9 mouse cellular contexts compared by ENCODE assay signal in genomic region chr3:88939749-88940148, GRCm38 (mm10). TPM values are rescaled to one million over a fixed set of nuclear protein-coding genes. Genes with fewer than 3 reads are reported as not detected.
A peak's percentile ranks its signal among the peaks of the same experiment; 100 is the strongest.
DNase-seq lines count a peak whose midpoint lies in the region; ATAC-seq lines count a peak whose summit lies in the region.
"Had no signal": no experiment of that assay in that cellular context is flagged by ENCODE, and none has a peak within 500 bp of the region (broad histone marks: within the 10 kb centered on the region; RNA-seq: fewer than 3 reads in every experiment).

No protein-coding gene starts in this region.

- peak; percentile 86 for ATAC-seq in neural tube, embryonic 13.5 days (ENCODE audit: low read depth)
- ATAC-seq in neural tube, embryonic 15.5 days (ENCODE audit: low FRiP score) = no peak
- ATAC-seq in megakaryocyte progenitor cell, adult 5-6 weeks (replicated peaks; ENCODE audit: poor library complexity) = peak; percentile 91

- DNase-seq in gastrocnemius, adult 18-20 months (ENCODE audit: low spot score) = peak; percentile 36
- no peak for DNase-seq in gastrocnemius, adult 8-10 months (ENCODE audit: low spot score in 2 of 2)
- peak; percentile 80 for DNase-seq in embryo, embryonic 10 days (ENCODE audit: low spot score)
- DNase-seq in spleen, postnatal 10 days (ENCODE audit: low spot score in 2 of 2) = no peak
- no peak for DNase-seq in gastrocnemius, postnatal 4 days (ENCODE audit: low spot score in 2 of 2)

- H3K4me1 ChIP-seq in neural tube, embryonic 13.5 days (replicated peaks) = peaks cover 8% of the 10 kb centered on the region
- H3K4me1 ChIP-seq in neural tube, embryonic 15.5 days = peaks cover 7% of the 10 kb centered on the region; the same call in 1 of the 2 replicates
- H3K4me1 ChIP-seq: limb, embryonic 13.5 days had no signal

- H3K4me2 ChIP-seq in neural tube, embryonic 13.5 days = no peak overlapping the region
- H3K4me2 ChIP-seq in neural tube, embryonic 15.5 days = no peak overlapping the region
- H3K4me2 ChIP-seq: limb, embryonic 13.5 days had no signal

- no peaks in the 10 kb centered on the region for H3K9me3 ChIP-seq in neural tube, embryonic 13.5 days
- H3K9me3 ChIP-seq in neural tube, embryonic 15.5 days (replicated peaks) = no peaks in the 10 kb centered on the region
- H3K9me3 ChIP-seq: limb, embryonic 13.5 days had no signal

- no peak overlapping the region for H3K27ac ChIP-seq in neural tube, embryonic 13.5 days (replicated peaks)
- no peak overlapping the region for H3K27ac ChIP-seq in neural tube, embryonic 15.5 days (replicated peaks)
- H3K27ac ChIP-seq: limb, embryonic 13.5 days had no signal

- no peak overlapping the region for H3K4me3 ChIP-seq in neural tube, embryonic 13.5 days
- no peak overlapping the region for H3K4me3 ChIP-seq in neural tube, embryonic 15.5 days (replicated peaks)
- H3K4me3 ChIP-seq: limb, embryonic 13.5 days had no signal

- 73% methylated on average over 3 of the region's 3 CpGs for WGBS in neural tube, embryonic 13.5 days
- 65% methylated on average over 3 of the region's 3 CpGs for WGBS in neural tube, embryonic 15.5 days

- H3K27me3 ChIP-seq in neural tube, embryonic 13.5 days = no peaks in the 10 kb centered on the region
- no peaks in the 10 kb centered on the region for H3K27me3 ChIP-seq in neural tube, embryonic 15.5 days (replicated peaks)
- H3K27me3 ChIP-seq: limb, embryonic 13.5 days had no signal

- no peak overlapping the region for H3K9ac ChIP-seq in neural tube, embryonic 13.5 days
- H3K9ac ChIP-seq in neural tube, embryonic 15.5 days (replicated peaks) = no peak overlapping the region
- H3K9ac ChIP-seq: limb, embryonic 13.5 days had no signal

- peaks cover 68% of the 10 kb centered on the region for H3K36me3 ChIP-seq in neural tube, embryonic 13.5 days
- peaks cover 58% of the 10 kb centered on the region for H3K36me3 ChIP-seq in neural tube, embryonic 15.5 days

RNA-seq across cellular contexts. Expression of gene Ash1l, which starts 10.7 kb away (rescaled TPM):
- total RNA-seq in gastrocnemius, adult 18-20 months (2021) = 10 to 100 TPM; 31.0 to 33.3 TPM
- 10 to 100 TPM; 29.8 to 38.9 (median 33.9) TPM for total RNA-seq in gastrocnemius, adult 8-10 months (2022)
- 19.1 and 20.6 TPM in 2 replicates for polyA plus RNA-seq in neural tube, embryonic 13.5 days (2015; fragmentation: Nextera tagmentation; extraction: Ambion mirVana)
- 19.1 and 19.4 TPM in 2 replicates for polyA plus RNA-seq in neural tube, embryonic 15.5 days (2015; fragmentation: Nextera tagmentation; extraction: Ambion mirVana)
- total RNA-seq in megakaryocyte progenitor cell, adult 5-6 weeks (2015) = 29.1 and 39.3 TPM in 2 replicates
- 16.8 and 20.8 TPM in 2 replicates for total RNA-seq in megakaryocyte progenitor cell, adult 5-6 weeks (2017)
- 10 to 100 TPM; 37.8 to 41.8 TPM for total RNA-seq in gastrocnemius, postnatal 4 days (2021)

RNA-seq across cellular contexts. Expression of gene Dap3, which starts 11.2 kb away (rescaled TPM):
- total RNA-seq in gastrocnemius, adult 18-20 months (2021) = 10 to 100 TPM; 64.8 to 74.2 TPM
- total RNA-seq in gastrocnemius, adult 8-10 months (2022) = 10 to 100 TPM; 56.7 to 77.4 (median 71.4) TPM
- 145 and 152 TPM in 2 replicates for polyA plus RNA-seq in neural tube, embryonic 13.5 days (2015; fragmentation: Nextera tagmentation; extraction: Ambion mirVana)
- 144 TPM in 2 replicates for polyA plus RNA-seq in neural tube, embryonic 15.5 days (2015; fragmentation: Nextera tagmentation; extraction: Ambion mirVana)
- total RNA-seq in megakaryocyte progenitor cell, adult 5-6 weeks (2015) = 109 and 126 TPM in 2 replicates
- total RNA-seq in megakaryocyte progenitor cell, adult 5-6 weeks (2017) = 62.3 and 87.2 TPM in 2 replicates
- 10 to 100 TPM; 72.7 to 75.8 TPM for total RNA-seq in gastrocnemius, postnatal 4 days (2021)

RNA-seq across cellular contexts. Expression of gene Msto1, which starts 25.9 kb away (rescaled TPM):
- total RNA-seq in gastrocnemius, adult 18-20 months (2021) = 1 to 10 TPM; 6.7 to 8.4 TPM
- 1 to 10 TPM; 6.6 to 8.3 (median 7.7) TPM for total RNA-seq in gastrocnemius, adult 8-10 months (2022)
- polyA plus RNA-seq in neural tube, embryonic 13.5 days (2015; fragmentation: Nextera tagmentation; extraction: Ambion mirVana) = 41.1 and 45.3 TPM in 2 replicates
- 48.6 and 49.2 TPM in 2 replicates for polyA plus RNA-seq in neural tube, embryonic 15.5 days (2015; fragmentation: Nextera tagmentation; extraction: Ambion mirVana)
- total RNA-seq in megakaryocyte progenitor cell, adult 5-6 weeks (2015) = 14.1 and 14.5 TPM in 2 replicates
- total RNA-seq in megakaryocyte progenitor cell, adult 5-6 weeks (2017) = 27.6 and 31.0 TPM in 2 replicates
- 10 to 100 TPM; 27.5 to 31.7 TPM for total RNA-seq in gastrocnemius, postnatal 4 days (2021)

Comparison
In these comparisons a context has a peak if more than half of its experiments do, and no peak if none do; other contexts are left out.
1. DNase-seq: peak in gastrocnemius, adult 18-20 months (single experiment) and embryo, embryonic 10 days (single experiment); none in gastrocnemius, adult 8-10 months (0 of 2), spleen, postnatal 10 days (0 of 2) and gastrocnemius, postnatal 4 days (0 of 2).